Mouse (Mus musculus): ENCODE measurements around the gene Ltbp4. TPM values are rescaled to one million over a fixed set of nuclear protein-coding genes. Genes with fewer than 3 reads are reported as not detected.

Gene Ltbp4
- polyA plus RNA-seq, 1 experiment from 2014 or later, result 40.7 TPM

- Histone ChIP-seq H3K4me1 (replicated peaks; ENCODE audit: control insufficient read depth, insufficient read depth, low read length) (peaks cover 7% of the 10 kb centered on the region), H3K27ac (ENCODE audit: low read depth, low read length) (0 out of 2 replicates have a peak overlapping the region, but pooled peaks have one; percentile 81), H3K4me2 (replicated peaks; ENCODE audit: low read depth) (peak overlapping the region; percentile 94), H3K9ac (ENCODE audit: low read depth, low read length) (no peak overlapping the region), H3K36me3 (ENCODE audit: control insufficient read depth, insufficient read depth) (peaks cover 4% of the 10 kb centered on the region; the same call in 1 of the 2 replicates), H3K4me3 (ENCODE audit: low read depth, low read length) (peak overlapping the region; percentile 71; the same call in 1 of the 2 replicates), H3K27me3 (replicated peaks; ENCODE audit: control insufficient read depth, insufficient read depth, low read length) (peaks cover 7% of the 10 kb centered on the region; the same call in 1 of the 2 replicates), H3K9me3 (ENCODE audit: control insufficient read depth) (no peaks in the 10 kb centered on the region)
- no peak for TF ChIP-seq CTCF (IDR thresholded peaks at IDR 0.05; ENCODE audit: low read depth)
- WGBS, result 26% methylated on average over 3 of the region's 3 CpGs
- ATAC-seq, result no peak
These were observed 20.1 kb upstream of the Ltbp4 start for GRCm38 (mm10) chr7:27357595-27357978.

GRCm38 (mm10) chr7:27356861-27357594 lies 19.5 kb upstream of the Ltbp4 start, which contains the start of gene Gm20479:
TSS of gene Gm20479 (minus strand) at chr7:27357419.
- Histone ChIP-seq H3K4me3 (ENCODE audit: low read depth, low read length) (peak within 1 kb of the TSS; percentile 71), H3K36me3 (ENCODE audit: control insufficient read depth, insufficient read depth) (peaks cover 5% of the 10 kb centered on the region; the same call in 1 of the 2 replicates), H3K4me1 (replicated peaks; ENCODE audit: control insufficient read depth, insufficient read depth, low read length) (peaks cover 7% of the 10 kb centered on the region), H3K9me3 (ENCODE audit: control insufficient read depth) (no peaks in the 10 kb centered on the region), H3K9ac (ENCODE audit: low read depth, low read length) (peak within 1 kb of the TSS; percentile 54; the same call in 1 of the 2 replicates), H3K4me2 (replicated peaks; ENCODE audit: low read depth) (peak within 1 kb of the TSS; percentile 94), H3K27me3 (replicated peaks; ENCODE audit: control insufficient read depth, insufficient read depth, low read length) (peaks cover 3% of the 10 kb centered on the region; the same call in 1 of the 2 replicates), H3K27ac (ENCODE audit: low read depth, low read length) (peak within 1 kb of the TSS; percentile 81)
- TF ChIP-seq CTCF (IDR thresholded peaks at IDR 0.05; ENCODE audit: low read depth), result peak; percentile 38; the same call in 1 of the 2 replicates
- ATAC-seq, result no peak
- WGBS, result 8% methylated on average over 27 of the region's 27 CpGs

GRCm38 (mm10) chr7:27356248-27356647 lies 18.8 kb upstream of the Ltbp4 start:
- Histone ChIP-seq H3K9ac (ENCODE audit: low read depth, low read length) (peak overlapping the region; percentile 54; the same call in 1 of the 2 replicates), H3K9me3 (ENCODE audit: control insufficient read depth) (no peaks in the 10 kb centered on the region)

GRCm38 (mm10) chr7:27355745-27356240 lies 18.3 kb upstream of the Ltbp4 start, which contains the start of gene Shkbp1:
TSS of gene Shkbp1 (minus strand) at chr7:27356019.
- under 1% methylated on average over 34 of the region's 34 CpGs for WGBS
- no peaks in the 10 kb centered on the region for H3K9me3 ChIP-seq (ENCODE audit: control insufficient read depth)
- H3K27me3 ChIP-seq (replicated peaks; ENCODE audit: control insufficient read depth, insufficient read depth, low read length), result no peaks in the 10 kb centered on the region
- peak within 1 kb of the TSS; percentile 94 for H3K4me2 ChIP-seq (replicated peaks; ENCODE audit: low read depth)
- H3K36me3 ChIP-seq (ENCODE audit: control insufficient read depth, insufficient read depth), result peaks cover 14% of the 10 kb centered on the region; the same call in 1 of the 2 replicates
- no peak for TF ChIP-seq CTCF (IDR thresholded peaks at IDR 0.05; ENCODE audit: low read depth)
- peak within 1 kb of the TSS; percentile 71 for H3K4me3 ChIP-seq (ENCODE audit: low read depth, low read length)
- peak; percentile 91 for ATAC-seq
- peaks cover 7% of the 10 kb centered on the region; the same call in 1 of the 2 replicates for H3K4me1 ChIP-seq (replicated peaks; ENCODE audit: control insufficient read depth, insufficient read depth, low read length)
- peak within 1 kb of the TSS; percentile 54 for H3K9ac ChIP-seq (ENCODE audit: low read depth, low read length)
- H3K27ac ChIP-seq (ENCODE audit: low read depth, low read length), result peak within 1 kb of the TSS; percentile 81

More at GRCm38 (mm10) chr7:27356248-27356647, 18.8 kb upstream of the Ltbp4 start:
- H3K36me3 ChIP-seq (ENCODE audit: control insufficient read depth, insufficient read depth), result peaks cover 12% of the 10 kb centered on the region; the same call in 1 of the 2 replicates
- H3K4me3 ChIP-seq (ENCODE audit: low read depth, low read length), result peak overlapping the region; percentile 71
- H3K4me2 ChIP-seq (replicated peaks; ENCODE audit: low read depth), result peak overlapping the region; percentile 94
- H3K27me3 ChIP-seq (replicated peaks; ENCODE audit: control insufficient read depth, insufficient read depth, low read length), result no peaks in the 10 kb centered on the region
- H3K27ac ChIP-seq (ENCODE audit: low read depth, low read length), result peak overlapping the region; percentile 81
- peaks cover 7% of the 10 kb centered on the region for H3K4me1 ChIP-seq (replicated peaks; ENCODE audit: control insufficient read depth, insufficient read depth, low read length)
- peak; percentile 35 for ATAC-seq
- 2% methylated on average over 16 of the region's 16 CpGs for WGBS
- no peak for TF ChIP-seq CTCF (IDR thresholded peaks at IDR 0.05; ENCODE audit: low read depth)

GRCm38 (mm10) chr7:27355261-27355660 lies 17.8 kb upstream of the Ltbp4 start:
- Histone ChIP-seq H3K4me3 (ENCODE audit: low read depth, low read length) (peak overlapping the region; percentile 71), H3K9ac (ENCODE audit: low read depth, low read length) (peak overlapping the region; percentile 54), H3K4me1 (replicated peaks; ENCODE audit: control insufficient read depth, insufficient read depth, low read length) (peaks cover 7% of the 10 kb centered on the region; the same call in 1 of the 2 replicates), H3K4me2 (replicated peaks; ENCODE audit: low read depth) (peak overlapping the region; percentile 94), H3K27ac (ENCODE audit: low read depth, low read length) (peak overlapping the region; percentile 46; the same call in 1 of the 2 replicates), H3K36me3 (ENCODE audit: control insufficient read depth, insufficient read depth) (peaks cover 19% of the 10 kb centered on the region; the same call in 1 of the 2 replicates), H3K27me3 (replicated peaks; ENCODE audit: control insufficient read depth, insufficient read depth, low read length) (no peaks in the 10 kb centered on the region), H3K9me3 (ENCODE audit: control insufficient read depth) (no peaks in the 10 kb centered on the region)
- TF ChIP-seq CTCF (IDR thresholded peaks at IDR 0.05; ENCODE audit: low read depth), result no peak
- no peak for ATAC-seq
- WGBS, result 10% methylated on average over 14 of the region's 14 CpGs

GRCm38 (mm10) chr7:27354783-27355182 lies 17.3 kb upstream of the Ltbp4 start:
- no peak for TF ChIP-seq CTCF (IDR thresholded peaks at IDR 0.05; ENCODE audit: low read depth)
- H3K27ac ChIP-seq (ENCODE audit: low read depth, low read length), result no peak overlapping the region
- H3K4me2 ChIP-seq (replicated peaks; ENCODE audit: low read depth), result peak overlapping the region; percentile 94
- H3K9me3 ChIP-seq (ENCODE audit: control insufficient read depth), result no peaks in the 10 kb centered on the region
- H3K4me1 ChIP-seq (replicated peaks; ENCODE audit: control insufficient read depth, insufficient read depth, low read length), result peaks cover 7% of the 10 kb centered on the region; the same call in 1 of the 2 replicates
- H3K9ac ChIP-seq (ENCODE audit: low read depth, low read length), result no peak overlapping the region
- H3K4me3 ChIP-seq (ENCODE audit: low read depth, low read length), result no peak overlapping the region; the same call in 1 of the 2 replicates
- ATAC-seq, result no peak
- H3K27me3 ChIP-seq (replicated peaks; ENCODE audit: control insufficient read depth, insufficient read depth, low read length), result no peaks in the 10 kb centered on the region
- WGBS, result 59% methylated on average over 4 of the region's 4 CpGs
- H3K36me3 ChIP-seq (ENCODE audit: control insufficient read depth, insufficient read depth), result peaks cover 19% of the 10 kb centered on the region; the same call in 1 of the 2 replicates

Data from intestine, postnatal 0 days (tissue).